Mouse (Mus musculus): Measurements from ENCODE around the gene Gm20671. TPM values are rescaled to one million over a fixed set of nuclear protein-coding genes. Genes with fewer than 3 reads are reported as not detected.

The Gm20671 gene
- polyA plus RNA-seq, 1 experiment, result 0.89 TPM

DNA sequence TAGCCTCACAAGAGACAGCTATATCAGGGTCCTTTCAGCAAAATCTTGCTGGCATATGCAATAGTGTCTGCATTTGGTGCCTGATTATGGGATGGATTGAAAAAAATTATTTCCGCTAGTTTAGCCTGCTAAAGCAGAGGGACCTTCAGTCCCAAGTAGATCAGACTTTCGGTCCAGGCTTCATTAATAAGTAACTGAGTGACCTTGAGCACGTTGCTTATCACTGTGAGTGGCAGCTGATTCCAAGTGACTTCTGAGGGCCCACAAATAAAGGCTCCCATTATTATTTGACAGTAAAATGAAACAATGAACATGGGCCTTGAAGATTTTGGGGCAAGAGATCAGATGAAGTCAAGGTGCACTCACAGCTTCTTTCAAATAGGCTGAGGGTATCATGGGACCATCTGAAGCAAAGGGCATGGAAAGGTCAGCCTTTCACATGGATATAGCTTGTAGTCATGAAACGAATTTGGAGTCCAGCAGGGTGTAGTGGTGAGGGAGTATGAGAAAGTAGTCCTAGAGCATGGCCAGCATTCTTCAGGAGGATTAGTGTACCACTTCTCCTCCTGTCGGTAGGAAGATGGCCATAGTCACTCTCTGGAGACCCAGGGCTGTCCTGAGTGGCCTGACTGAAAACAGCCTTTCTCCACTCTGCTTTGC, 129.6 kb downstream of the Gm20671 start:
- DNase-seq (ENCODE audit: low read depth), result no peak
- TF ChIP-seq POLR2A (IDR thresholded peaks at IDR 0.05; ENCODE audit: borderline replicate concordance, extremely low read depth, insufficient read depth, insufficient read length, poor library complexity, severe bottlenecking) (no peak), CTCF (IDR thresholded peaks at IDR 0.05; ENCODE audit: borderline replicate concordance, extremely low read depth, insufficient read depth, insufficient read length) (no peak)

DNA sequence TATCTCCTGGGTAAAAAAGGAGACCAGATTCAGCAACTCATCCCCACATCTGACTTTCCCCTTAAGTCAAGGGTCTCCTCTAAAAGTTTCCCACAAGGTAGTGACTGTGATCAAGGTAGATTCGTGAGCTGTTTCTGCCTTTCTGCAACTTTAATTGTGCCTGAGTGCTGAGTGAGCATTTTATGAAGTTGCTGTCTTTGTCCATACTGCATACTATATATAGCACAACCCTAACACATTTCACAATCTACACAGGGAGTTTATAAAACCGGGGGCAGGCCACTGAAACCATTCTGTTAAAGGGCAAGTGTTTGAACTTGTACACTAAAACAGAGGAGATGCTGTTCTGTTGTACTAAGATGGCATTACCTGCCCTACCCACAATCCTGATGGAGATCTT, 133.5 kb downstream of the Gm20671 start:
- TF ChIP-seq POLR2A (IDR thresholded peaks at IDR 0.05; ENCODE audit: borderline replicate concordance, extremely low read depth, insufficient read depth, insufficient read length, poor library complexity, severe bottlenecking), result no peak
- TF ChIP-seq CTCF (IDR thresholded peaks at IDR 0.05; ENCODE audit: borderline replicate concordance, extremely low read depth, insufficient read depth, insufficient read length), result no peak
- no peak for DNase-seq (ENCODE audit: low read depth)

Other genes with a start within 250 kb of the Gm20671 start
- 6.4 and 10.3 TPM in 2 replicates for gene Yes1, start 215.9 kb downstream of the Gm20671 start, polyA plus RNA-seq (2012; rRNA removed)
- 75.0 and 93.1 TPM in 2 replicates for gene Pisd, start 41.5 kb downstream of the Gm20671 start, polyA plus RNA-seq (2012; rRNA removed)
- 10.1 and 15.7 TPM in 2 replicates for gene Prr14l, start 27.1 kb upstream of the Gm20671 start, polyA plus RNA-seq (2012; rRNA removed)
- gene Depdc5, start 36.6 kb upstream of the Gm20671 start, polyA plus RNA-seq (2012; rRNA removed), result 44.2 and 48.0 TPM in 2 replicates
- gene Ywhah, start 191.7 kb upstream of the Gm20671 start, polyA plus RNA-seq (2012; rRNA removed), result 379 and 484 TPM in 2 replicates